Mouse (Mus musculus) E14TG2a.4 (cell line): ENCODE results near the gene Wipf1.

Experiments used
- CTCF ChIP-seq: conservative IDR thresholded peaks from 2 replicates; pipeline ENCODE4 v1.5.1; 2014; ENCODE audit warnings: low read length
- NANOG ChIP-seq: IDR thresholded peaks from 2 replicates; pipeline ENCODE4 v1.6.1; 2014; ENCODE audit warnings: borderline replicate concordance, low read length, mixed read lengths
- POU5F1 ChIP-seq: IDR thresholded peaks from 2 replicates; pipeline ENCODE4 v1.6.1; 2014; ENCODE audit warnings: low read length, borderline replicate concordance

DNA sequence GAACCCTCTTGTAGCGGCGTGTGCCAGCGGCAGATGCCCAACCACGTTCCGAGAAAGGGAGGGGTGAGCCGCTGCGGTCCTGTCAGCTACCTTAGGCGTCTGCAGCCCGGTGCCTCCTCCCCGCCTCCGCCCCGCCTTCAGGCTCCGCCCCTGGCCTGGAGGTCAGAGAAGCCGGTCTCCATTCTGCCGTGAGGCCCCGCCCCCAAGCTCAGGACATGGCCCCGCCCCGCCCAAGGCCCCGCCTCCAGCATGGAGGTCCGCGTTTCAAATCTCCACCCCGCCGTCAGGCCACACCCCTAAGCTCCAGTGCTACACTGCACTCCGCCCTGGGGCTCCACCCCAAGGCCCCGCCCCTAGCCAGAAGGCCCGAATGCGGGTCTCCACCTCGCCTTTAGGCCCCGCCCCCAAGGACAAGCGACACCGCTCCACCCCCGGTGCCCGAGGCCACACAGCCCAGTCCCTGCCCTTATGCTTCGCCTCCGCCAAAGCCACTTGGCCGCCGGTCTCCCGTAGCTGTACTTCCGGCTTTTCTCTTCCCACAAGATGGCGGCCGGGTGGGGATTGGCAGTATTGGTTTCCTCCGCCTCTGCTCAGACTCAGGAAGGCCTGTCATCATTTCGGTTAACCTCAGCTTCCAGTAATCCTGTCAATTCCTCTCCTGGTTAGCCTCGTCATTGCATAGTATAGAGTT is 143.0 kb downstream of the Wipf1 start, which contains the start of gene Gpr155:
- no peak for TF ChIP-seq CTCF
- TF ChIP-seq POU5F1, result no peak
- TF ChIP-seq NANOG, result no peak
